Mouse (Mus musculus): ENCODE measurements around the gene Igsf23.
"Not testable (repeated sequence)": the region's sequence is repeated elsewhere in the genome, so short reads cannot be mapped to it uniquely, and the experiment has no call there.

Igsf23 gene

GRCm38 (mm10) chr7:19935961-19936360, 14.6 kb downstream of the Igsf23 start:
- no peak for DNase-seq (ENCODE audit: extremely low read depth, low read depth, low spot score)

DNA sequence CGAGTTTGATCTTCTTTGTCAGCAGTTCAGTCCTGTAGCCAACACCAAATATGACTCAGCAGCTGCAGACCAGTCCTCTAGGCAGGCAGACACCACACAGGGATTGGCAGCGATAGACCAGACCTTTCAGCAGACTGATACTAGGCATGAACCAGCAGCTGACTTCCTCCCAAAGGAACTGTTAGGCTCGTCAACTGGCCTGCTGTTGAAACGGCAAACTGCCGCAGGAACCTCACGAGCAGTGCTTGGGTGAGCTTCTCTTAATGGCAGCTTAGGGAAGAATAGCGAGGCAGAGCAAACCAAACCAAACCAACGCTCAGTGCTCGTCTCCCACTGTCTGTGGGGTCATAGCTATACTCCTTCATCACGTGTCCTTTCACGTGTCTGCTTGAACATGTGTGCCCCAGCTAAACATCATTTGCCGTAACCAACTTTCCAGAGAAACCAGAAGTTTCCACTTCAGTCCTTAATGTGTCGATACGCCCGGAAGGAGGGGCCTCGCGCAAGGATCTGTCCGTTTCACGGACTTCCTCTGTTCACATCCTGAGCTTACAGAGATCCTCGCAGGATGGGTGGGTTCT, 15.3 kb downstream of the Igsf23 start:
- DNase-seq (ENCODE audit: extremely low read depth, low read depth, low spot score): no peak

GRCm38 (mm10) chr7:19932877-19933809, 17.4 kb downstream of the Igsf23 start:
- DNase-seq (ENCODE audit: extremely low read depth, low read depth, low spot score): no peak

DNA sequence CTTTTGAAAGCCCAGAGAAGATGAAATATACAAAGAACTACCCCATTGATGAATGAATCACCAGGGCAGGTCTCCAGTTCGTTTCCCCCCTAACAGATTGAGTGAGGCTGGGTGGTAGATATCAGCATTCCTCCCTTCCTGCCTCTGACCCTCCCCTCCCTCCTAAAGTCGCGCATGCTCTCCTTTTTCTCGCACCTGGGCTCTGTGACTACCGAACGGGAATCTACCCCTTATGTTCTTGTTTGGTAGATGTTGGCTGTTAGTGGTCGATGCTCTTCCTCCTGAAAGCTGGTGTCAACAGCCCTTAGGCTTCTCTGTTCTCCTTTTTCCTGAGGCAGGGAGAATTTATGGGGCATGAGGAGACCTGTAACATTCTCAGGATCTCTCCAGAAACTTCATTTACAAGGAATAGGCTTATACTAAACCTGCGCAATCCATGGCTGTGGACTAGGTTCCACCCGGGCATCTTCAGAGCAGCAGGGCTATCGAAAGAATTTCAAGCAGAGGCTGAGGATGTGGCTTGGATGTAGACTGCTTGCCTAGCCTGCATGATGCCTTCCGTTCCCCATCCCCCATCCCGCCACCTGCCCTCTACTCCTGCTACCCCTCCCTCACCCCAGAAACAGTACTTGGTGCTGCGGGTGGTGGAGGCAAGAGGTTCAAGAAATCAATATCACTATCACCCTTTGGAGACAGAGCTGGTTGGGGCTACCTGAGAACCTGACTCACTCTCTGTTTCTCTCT, 18.3 kb downstream of the Igsf23 start:
- DNase-seq (ENCODE audit: extremely low read depth, low read depth, low spot score): no peak

DNA sequence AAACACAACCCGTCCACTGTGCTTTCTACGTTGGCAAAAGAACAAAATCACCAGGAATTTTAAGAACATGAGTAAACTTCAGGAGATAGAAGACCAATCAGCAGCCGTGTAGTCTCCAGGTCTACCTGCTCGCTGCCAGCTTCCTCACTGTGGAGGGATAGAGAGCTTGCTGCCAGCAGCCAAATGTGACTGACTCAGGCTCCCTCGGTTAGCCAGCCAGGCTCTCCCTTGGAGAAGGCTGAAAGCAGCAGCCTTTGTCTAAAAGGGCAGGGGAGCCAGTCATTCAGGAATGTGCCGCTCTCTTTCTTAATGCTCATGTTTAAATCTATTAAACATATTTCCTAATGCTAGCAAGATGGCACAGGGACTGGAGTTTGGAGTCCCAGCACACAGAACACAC, 20.1 kb downstream of the Igsf23 start:
- DNase-seq (ENCODE audit: extremely low read depth, low read depth, low spot score): not testable (repeated sequence)

DNA sequence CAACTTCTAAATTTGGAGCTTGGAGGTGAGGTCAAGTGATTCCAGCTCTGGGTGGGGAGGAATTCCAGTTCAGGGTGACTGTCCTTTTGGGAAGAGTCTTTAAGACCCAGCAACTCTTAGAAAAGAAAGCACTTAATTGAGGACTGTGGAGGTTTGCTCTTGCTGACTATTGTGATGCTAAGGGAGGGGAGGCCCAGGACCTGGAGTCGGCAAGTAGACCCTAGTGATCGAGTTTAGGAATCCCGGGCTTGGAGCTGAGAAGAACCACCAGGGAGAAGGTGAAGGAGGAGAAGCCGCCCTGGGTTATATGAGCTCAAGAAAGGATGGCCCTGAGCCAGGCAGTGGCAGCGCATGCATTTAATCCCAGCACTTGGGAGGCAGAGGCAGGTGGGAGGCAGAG, 22.1 kb downstream of the Igsf23 start:
- no peak for DNase-seq (ENCODE audit: extremely low read depth, low read depth, low spot score)

- DNase-seq (ENCODE audit: extremely low read depth, low read depth, low spot score): no peak
Observed at GRCm38 (mm10) chr7:19926849-19927480, 23.6 kb downstream of the Igsf23 start.

DNA sequence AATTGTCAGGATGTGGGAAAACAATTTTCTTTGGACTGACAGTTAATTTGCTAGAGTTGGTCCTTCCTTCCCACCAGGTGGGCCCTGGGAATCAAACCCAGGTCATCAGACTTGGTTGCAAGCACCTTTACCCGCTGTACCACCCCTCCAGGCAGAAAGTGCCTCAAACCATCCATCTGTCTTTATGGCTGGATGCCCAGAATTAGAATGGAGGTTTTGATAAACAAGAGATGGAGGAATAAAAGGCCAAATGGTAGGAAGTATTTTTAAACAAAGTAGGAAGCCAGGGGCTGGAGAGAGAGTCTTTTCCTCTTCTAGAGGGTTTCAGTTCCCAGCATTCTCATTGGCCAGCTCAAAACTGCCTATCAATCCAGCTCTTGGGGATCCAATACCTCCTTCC, 25.2 kb downstream of the Igsf23 start:
- DNase-seq (ENCODE audit: extremely low read depth, low read depth, low spot score): no peak

- no peak for DNase-seq (ENCODE audit: extremely low read depth, low read depth, low spot score)
Observed at GRCm38 (mm10) chr7:19923797-19924196, 26.8 kb downstream of the Igsf23 start.

DNA sequence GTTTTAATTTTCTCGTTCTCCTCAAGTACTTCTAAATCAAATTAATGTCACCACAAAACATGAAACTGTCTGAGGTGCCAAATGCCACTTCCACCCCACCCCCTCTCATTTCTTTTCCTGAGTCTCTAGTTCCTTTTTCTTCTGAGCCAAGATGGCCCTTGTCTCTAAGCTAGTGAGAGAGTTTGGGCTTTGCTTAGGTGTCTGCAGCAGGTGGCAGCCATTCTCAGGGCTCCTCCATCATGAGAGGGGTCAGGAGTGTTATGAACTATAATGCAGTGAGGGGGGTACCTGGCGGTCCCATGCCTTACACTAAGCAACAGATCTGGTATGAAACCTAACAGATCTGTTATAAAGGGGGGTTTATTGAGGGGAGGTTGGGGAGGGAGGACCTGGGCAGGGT, 27.2 kb downstream of the Igsf23 start:
- no peak for DNase-seq (ENCODE audit: extremely low read depth, low read depth, low spot score)

DNA sequence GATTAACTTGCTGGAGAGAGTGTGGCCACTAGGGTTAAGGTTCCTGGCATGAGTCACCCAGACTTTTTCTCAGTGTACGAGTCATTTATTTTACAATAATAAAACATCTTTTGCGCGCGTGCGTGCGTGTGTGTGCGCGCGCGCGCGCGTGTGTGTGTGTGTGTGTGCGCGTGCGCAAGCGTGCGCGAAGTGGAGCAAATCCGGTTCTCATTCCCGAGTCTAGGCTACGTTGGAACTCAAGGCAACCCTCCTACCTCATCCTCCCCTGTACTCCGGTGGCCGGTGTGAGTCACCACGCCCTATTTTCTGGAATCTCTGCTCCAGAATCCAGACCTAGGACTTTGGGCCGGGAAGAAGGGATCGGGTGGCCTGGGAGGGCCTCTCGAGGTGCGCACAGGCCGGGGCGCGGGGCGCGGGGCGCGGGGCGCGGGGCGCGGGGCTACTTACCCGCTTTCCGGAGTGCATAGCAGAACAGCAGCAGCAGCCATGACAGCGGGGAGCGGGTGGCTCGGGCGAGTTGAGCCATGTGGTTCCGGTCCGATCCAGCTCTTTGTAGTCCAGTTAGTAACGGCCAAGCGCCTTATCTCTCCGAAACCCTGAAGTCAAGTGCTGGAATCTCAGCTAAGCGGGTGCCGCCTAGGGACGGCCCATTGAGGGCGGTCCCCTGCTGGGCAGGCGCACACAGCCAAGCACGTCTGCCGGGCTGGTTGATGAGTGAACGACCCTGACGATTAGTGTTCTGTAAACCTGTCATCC, 29.9 kb downstream of the Igsf23 start, which contains the start of gene Pvr:
Pvr (minus strand) TSS at position 655 of the 756 bp plus-strand sequence.
- DNase-seq (ENCODE audit: extremely low read depth, low read depth, low spot score): no peak

DNA sequence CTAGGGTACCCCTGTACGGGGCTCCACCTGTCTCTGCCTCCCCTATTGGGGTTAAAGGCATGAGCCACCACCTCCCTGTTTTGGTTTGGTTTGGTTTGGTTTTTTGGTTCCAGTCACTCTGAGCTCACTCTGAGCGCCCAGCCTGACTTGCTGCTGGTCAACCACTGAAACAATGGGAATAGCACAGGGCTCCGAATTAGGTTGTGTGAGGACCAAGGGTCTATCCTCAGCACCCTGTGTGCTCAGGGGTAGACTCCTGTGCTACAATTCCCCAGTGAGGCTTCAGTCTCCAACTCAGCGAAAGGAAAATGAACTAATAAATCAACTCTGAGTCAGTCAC, 30.4 kb downstream of the Igsf23 start:
- DNase-seq (ENCODE audit: extremely low read depth, low read depth, low spot score): no peak

GRCm38 (mm10) chr7:19914558-19914957, 36.0 kb downstream of the Igsf23 start:
- no peak for DNase-seq (ENCODE audit: extremely low read depth, low read depth, low spot score)

GRCm38 (mm10) chr7:19911695-19912524, 38.6 kb downstream of the Igsf23 start:
- DNase-seq (ENCODE audit: extremely low read depth, low read depth, low spot score): no peak

DNA sequence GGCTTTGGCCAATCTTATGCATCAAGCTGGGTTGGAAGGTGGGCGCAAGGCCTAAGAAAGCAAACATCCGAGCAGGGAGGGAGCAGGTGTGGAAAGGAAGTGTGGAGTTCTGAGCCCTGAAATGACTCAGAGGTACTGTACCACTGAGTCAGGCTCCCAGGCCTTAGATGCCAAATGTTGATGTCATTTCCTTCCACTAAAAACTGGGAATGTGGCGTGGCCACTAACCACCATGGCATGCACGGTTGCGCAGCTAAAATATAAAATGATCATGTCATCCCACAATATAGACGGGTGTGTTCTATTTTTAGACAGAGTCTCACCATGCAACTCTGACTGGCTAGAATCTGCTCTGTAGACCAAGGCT, 39.3 kb downstream of the Igsf23 start:
- DNase-seq (ENCODE audit: extremely low read depth, low read depth, low spot score): no peak

DNA sequence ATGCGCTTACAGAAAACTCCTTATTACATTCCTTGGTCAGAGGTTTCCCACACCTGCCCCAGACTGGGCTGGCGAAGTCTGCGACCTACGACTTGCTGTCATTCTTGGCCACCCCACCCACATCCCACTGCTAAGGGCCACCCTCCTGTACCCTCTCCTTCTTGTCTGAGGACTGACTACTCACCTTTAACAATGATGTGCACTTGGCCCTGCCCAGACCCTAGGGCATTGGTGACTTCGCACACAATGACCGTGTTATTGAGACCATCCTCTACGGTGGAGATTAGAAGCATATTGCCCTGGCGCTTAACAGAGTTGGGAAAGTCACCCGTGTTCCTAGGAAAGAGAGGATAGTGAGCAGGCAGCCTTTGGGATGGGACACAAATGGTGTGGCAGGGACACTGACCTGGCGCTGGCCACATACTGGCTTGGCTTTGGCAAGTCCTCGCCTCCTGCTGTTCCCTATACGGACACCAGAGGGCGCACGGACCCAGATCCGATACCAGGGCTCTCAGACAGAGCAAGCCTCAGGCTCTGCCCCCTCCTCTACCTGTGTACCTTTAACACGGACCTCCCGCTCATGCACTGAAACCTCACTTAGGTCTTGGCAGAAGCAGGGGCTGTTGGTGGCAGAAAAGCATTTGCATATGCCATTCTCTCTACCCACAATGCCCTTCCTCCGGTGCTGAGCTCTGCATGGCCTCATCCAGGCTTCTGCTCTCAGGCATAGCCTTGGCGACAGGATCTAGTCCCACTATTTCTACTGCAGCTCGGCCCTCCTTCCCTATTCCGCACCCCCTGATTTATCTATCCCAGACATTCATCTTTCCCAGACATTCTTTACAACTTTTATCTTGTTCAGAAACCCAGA, 39.9 kb downstream of the Igsf23 start:
- DNase-seq (ENCODE audit: extremely low read depth, low read depth, low spot score): no peak

DNA sequence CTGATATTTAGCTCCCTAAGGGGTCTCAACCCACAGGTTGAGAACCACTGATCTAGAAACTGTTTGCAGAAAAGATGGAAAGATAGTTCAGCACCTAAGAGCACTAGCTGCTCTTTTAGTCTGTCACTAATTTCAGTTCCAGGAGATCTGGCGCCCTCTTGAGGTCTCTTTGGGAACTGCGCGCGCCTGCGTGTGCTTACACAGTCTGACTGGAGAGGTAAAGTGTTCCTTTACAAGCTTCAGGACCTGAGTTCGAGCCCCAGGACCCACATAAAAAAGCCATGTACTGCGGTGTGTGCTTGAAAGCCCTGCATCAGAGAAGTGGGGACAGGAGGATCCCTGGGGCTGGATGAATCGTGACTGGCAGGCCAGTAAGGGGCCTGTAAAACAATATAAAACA, 60.7 kb downstream of the Igsf23 start:
- DNase-seq (ENCODE audit: extremely low read depth, low read depth, low spot score): no peak

GRCm38 (mm10) chr7:19887849-19888248, 62.7 kb downstream of the Igsf23 start, which contains the start of gene Ceacam19:
Ceacam19 (minus strand) TSS chr7:19887965.
- no peak for DNase-seq (ENCODE audit: extremely low read depth, low read depth, low spot score)

Data from fat pad, adult 2 months (tissue).